Mouse (Mus musculus): ENCODE data around the gene Dhdds. TPM values are rescaled to one million over a fixed set of nuclear protein-coding genes. Genes with fewer than 3 reads are reported as not detected.
A peak's percentile ranks its signal among the peaks of the same experiment; 100 is the strongest.
"Not testable (repeated sequence)": the region's sequence is repeated elsewhere in the genome, so short reads cannot be mapped to it uniquely, and the experiment has no call there.

Gene Dhdds
- polyA plus RNA-seq, 1 experiment = 30.2 TPM

DNA sequence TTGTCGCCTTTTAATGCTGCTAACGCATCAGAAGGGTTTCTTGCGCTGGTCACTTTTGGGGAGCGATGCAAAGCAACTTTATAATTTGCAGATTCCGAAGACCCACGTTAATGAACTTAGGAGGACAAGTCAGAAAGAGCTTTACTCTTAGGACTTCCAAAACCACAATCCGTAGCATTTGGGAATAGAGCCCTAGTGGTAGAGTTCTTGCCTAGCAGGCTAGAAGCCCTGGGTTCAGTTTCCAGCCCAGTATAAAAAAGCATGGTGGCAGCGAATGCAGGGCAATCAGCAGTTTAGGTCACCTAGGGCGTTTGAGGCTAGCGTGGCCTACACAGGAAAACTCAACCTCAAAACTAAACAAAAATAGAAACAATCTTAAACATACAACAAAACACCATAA, 992 bp upstream of the Dhdds start:
- no peak overlapping the region for H3K4me3 ChIP-seq (replicated peaks; ENCODE audit: control insufficient read depth, low read depth, low read length)
- H3K27ac ChIP-seq (ENCODE audit: control insufficient read depth, insufficient read depth, low read depth, low read length, poor library complexity) = no peak overlapping the region
- no peak for TF ChIP-seq POLR2A (IDR thresholded peaks at IDR 0.05; ENCODE audit: borderline replicate concordance, control insufficient read depth, low read depth, low read length)
- no peak for TF ChIP-seq CTCF (IDR thresholded peaks at IDR 0.05; ENCODE audit: control insufficient read depth, insufficient read depth, low read length)
- no peaks in the 10 kb centered on the region; the same call in 1 of the 2 replicates for H3K4me1 ChIP-seq (ENCODE audit: control insufficient read depth, insufficient read depth, low read length)
- WGBS = 70% methylated on average over 10 of the region's 10 CpGs

GRCm38 (mm10) chr4:133994697-133995096, 6.0 kb downstream of the Dhdds start:
- 86% methylated on average over 8 of the region's 8 CpGs for WGBS
- H3K4me3 ChIP-seq (replicated peaks; ENCODE audit: control insufficient read depth, low read depth, low read length) = no peak overlapping the region
- no peak for TF ChIP-seq CTCF (IDR thresholded peaks at IDR 0.05; ENCODE audit: control insufficient read depth, insufficient read depth, low read length)
- TF ChIP-seq POLR2A (IDR thresholded peaks at IDR 0.05; ENCODE audit: borderline replicate concordance, control insufficient read depth, low read depth, low read length) = no peak

DNA sequence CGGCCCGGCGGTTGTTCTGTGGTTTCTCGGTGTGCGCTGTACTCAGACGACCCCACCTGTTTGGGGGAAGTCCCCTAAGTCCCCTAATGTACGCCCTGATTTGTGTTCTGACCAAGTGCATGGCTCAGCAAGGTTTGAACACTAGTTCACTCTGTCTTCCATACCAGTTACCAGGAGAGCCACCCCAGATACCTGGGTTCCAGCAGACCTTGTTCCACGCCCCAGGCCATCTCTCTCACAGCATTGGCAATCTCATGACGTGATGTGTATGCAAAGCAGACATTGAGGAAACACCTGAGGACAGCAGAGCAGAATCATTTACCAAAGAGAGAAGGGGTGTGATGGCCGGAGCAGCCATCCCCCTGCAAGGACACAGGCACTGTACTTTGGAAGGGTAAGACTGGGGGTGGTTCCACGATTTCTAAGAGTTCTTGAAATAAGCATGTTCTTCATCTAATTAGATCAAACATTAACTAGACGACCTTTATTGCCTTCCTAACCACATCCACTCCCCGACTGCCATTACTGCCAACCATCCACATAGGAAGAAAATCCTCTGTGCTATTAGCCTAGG, 9.5 kb downstream of the Dhdds start:
- Histone ChIP-seq H3K27ac (ENCODE audit: control insufficient read depth, insufficient read depth, low read depth, low read length, poor library complexity) (no peak overlapping the region), H3K4me1 (ENCODE audit: control insufficient read depth, insufficient read depth, low read length) (no peaks in the 10 kb centered on the region), H3K4me3 (replicated peaks; ENCODE audit: control insufficient read depth, low read depth, low read length) (no peak overlapping the region)
- TF ChIP-seq POLR2A (IDR thresholded peaks at IDR 0.05; ENCODE audit: borderline replicate concordance, control insufficient read depth, low read depth, low read length) (no peak), CTCF (IDR thresholded peaks at IDR 0.05; ENCODE audit: control insufficient read depth, insufficient read depth, low read length) (no peak)
- WGBS = 80% methylated on average over 13 of the region's 13 CpGs

More at GRCm38 (mm10) chr4:133994697-133995096, 6.0 kb downstream of the Dhdds start:
- no peak overlapping the region for H3K27ac ChIP-seq (ENCODE audit: control insufficient read depth, insufficient read depth, low read depth, low read length, poor library complexity)
- no peaks in the 10 kb centered on the region for H3K4me1 ChIP-seq (ENCODE audit: control insufficient read depth, insufficient read depth, low read length)

DNA sequence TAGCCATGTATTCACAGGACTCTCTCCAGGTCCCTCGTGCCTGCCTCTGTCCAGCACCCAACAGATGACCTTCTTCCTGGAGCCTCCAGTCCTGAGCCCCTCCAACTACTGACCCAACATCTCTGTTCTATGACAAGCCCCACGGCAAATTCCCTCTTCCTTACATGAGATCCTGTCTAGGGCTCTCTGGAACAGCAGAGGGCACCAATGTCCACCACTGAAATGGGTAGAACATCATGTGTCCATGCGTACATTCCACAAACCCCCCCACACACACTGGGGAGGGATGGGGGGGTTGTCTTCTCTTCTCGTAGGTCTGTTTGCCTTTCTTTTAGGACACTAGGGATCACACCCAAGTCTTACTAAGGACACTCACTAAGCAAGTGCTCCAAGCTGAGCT, 10.7 kb downstream of the Dhdds start:
- Histone ChIP-seq H3K27ac (ENCODE audit: control insufficient read depth, insufficient read depth, low read depth, low read length, poor library complexity) (no peak overlapping the region), H3K4me3 (replicated peaks; ENCODE audit: control insufficient read depth, low read depth, low read length) (no peak overlapping the region), H3K4me1 (ENCODE audit: control insufficient read depth, insufficient read depth, low read length) (no peaks in the 10 kb centered on the region)
- 74% methylated on average over 4 of the region's 4 CpGs for WGBS
- TF ChIP-seq POLR2A (IDR thresholded peaks at IDR 0.05; ENCODE audit: borderline replicate concordance, control insufficient read depth, low read depth, low read length) = no peak

- H3K27ac ChIP-seq (ENCODE audit: control insufficient read depth, insufficient read depth, low read depth, low read length, poor library complexity); H3K4me1 ChIP-seq (ENCODE audit: control insufficient read depth, insufficient read depth, low read length); H3K4me3 ChIP-seq (replicated peaks; ENCODE audit: control insufficient read depth, low read depth, low read length): not testable (repeated sequence)
- WGBS = 88% methylated on average over 8 of the region's 8 CpGs
These were observed 12.4 kb downstream of the Dhdds start for GRCm38 (mm10) chr4:133988289-133988688.

DNA sequence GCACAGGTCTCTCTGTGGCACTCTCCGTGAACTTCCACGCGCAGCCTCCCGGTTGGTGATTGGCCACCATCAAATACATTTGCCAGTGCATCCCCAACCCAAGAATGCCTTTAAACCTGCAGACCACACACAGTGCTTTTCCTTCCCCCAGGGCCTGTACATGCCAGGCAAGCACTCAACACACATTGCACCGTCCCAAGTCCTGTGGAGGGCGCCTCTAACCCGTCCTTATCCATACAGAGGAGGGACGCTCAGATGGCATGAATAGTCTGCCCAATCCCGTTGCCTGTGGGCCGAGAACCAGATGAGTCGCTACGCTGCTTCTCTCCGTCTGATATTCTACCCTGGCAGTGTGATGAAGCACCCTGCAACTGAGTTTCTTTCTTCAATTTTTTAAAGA, 17.8 kb downstream of the Dhdds start:
- Histone ChIP-seq H3K4me3 (replicated peaks; ENCODE audit: control insufficient read depth, low read depth, low read length) (no peak overlapping the region), H3K4me1 (ENCODE audit: control insufficient read depth, insufficient read depth, low read length) (peaks cover 2% of the 10 kb centered on the region; the same call in 1 of the 2 replicates), H3K27ac (ENCODE audit: control insufficient read depth, insufficient read depth, low read depth, low read length, poor library complexity) (no peak overlapping the region)
- TF ChIP-seq POLR2A (IDR thresholded peaks at IDR 0.05; ENCODE audit: borderline replicate concordance, control insufficient read depth, low read depth, low read length) (no peak), CTCF (IDR thresholded peaks at IDR 0.05; ENCODE audit: control insufficient read depth, insufficient read depth, low read length) (no peak)
- 93% methylated on average over 13 of the region's 13 CpGs for WGBS

DNA sequence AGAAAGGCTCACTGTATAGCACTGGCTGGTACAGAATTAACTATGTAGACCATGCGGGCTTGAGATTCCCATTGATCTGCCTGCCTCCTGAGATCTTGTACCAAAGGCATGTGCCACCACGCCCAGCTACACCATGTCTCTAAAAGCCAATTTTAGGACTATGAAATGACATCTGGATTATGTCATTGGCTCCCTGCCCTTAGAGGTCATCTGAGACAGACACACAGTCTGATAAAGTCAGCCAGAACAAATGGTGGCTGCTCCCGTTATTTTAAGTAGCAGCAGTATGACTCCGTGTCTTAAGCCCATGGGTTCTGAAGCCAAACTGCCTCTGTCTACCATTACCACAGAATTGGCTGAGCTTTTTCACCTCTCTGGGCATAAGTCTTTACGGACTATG, 20.2 kb downstream of the Dhdds start:
- H3K27ac ChIP-seq (ENCODE audit: control insufficient read depth, insufficient read depth, low read depth, low read length, poor library complexity) = no peak overlapping the region
- no peak overlapping the region for H3K4me3 ChIP-seq (replicated peaks; ENCODE audit: control insufficient read depth, low read depth, low read length)
- WGBS = 74% methylated on average over 5 of the region's 5 CpGs
- no peak for TF ChIP-seq CTCF (IDR thresholded peaks at IDR 0.05; ENCODE audit: control insufficient read depth, insufficient read depth, low read length)
- TF ChIP-seq POLR2A (IDR thresholded peaks at IDR 0.05; ENCODE audit: borderline replicate concordance, control insufficient read depth, low read depth, low read length) = no peak
- peaks cover 5% of the 10 kb centered on the region for H3K4me1 ChIP-seq (ENCODE audit: control insufficient read depth, insufficient read depth, low read length)

- no peak overlapping the region for H3K4me3 ChIP-seq (replicated peaks; ENCODE audit: control insufficient read depth, low read depth, low read length)
- peak overlapping the region; percentile 66 for H3K27ac ChIP-seq (ENCODE audit: control insufficient read depth, insufficient read depth, low read depth, low read length, poor library complexity)
- 58% methylated on average over 10 of the region's 10 CpGs for WGBS
- peaks cover 5% of the 10 kb centered on the region for H3K4me1 ChIP-seq (ENCODE audit: control insufficient read depth, insufficient read depth, low read length)
- no peak for TF ChIP-seq CTCF (IDR thresholded peaks at IDR 0.05; ENCODE audit: control insufficient read depth, insufficient read depth, low read length)
These were observed 22.6 kb downstream of the Dhdds start for GRCm38 (mm10) chr4:133978021-133978711.

DNA sequence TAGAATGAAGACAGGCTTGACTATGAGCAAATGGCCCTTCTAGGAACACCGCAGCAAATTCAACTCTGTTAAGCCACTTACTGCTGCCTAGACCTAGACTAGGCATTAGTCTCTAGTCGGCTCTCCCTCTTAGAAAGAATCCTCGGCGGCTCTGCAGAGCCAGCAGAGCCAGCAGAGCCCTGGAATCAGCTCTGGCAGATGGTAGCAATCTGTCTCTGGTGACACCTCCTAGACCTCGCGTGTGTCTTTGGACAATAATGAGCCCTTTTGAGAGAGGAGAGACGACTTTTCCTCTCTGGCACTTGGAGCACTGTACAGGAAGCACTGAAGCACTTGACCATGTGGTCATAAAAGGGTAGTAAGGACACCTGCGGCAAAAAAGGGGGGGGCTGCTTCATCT, 29.0 kb downstream of the Dhdds start:
- Histone ChIP-seq H3K27ac (ENCODE audit: control insufficient read depth, insufficient read depth, low read depth, low read length, poor library complexity) (no peak overlapping the region), H3K4me3 (replicated peaks; ENCODE audit: control insufficient read depth, low read depth, low read length) (no peak overlapping the region), H3K4me1 (ENCODE audit: control insufficient read depth, insufficient read depth, low read length) (peaks cover under 1% of the 10 kb centered on the region; the same call in 1 of the 2 replicates)
- 84% methylated on average over 8 of the region's 8 CpGs for WGBS
- TF ChIP-seq CTCF (IDR thresholded peaks at IDR 0.05; ENCODE audit: control insufficient read depth, insufficient read depth, low read length) (no peak), POLR2A (IDR thresholded peaks at IDR 0.05; ENCODE audit: borderline replicate concordance, control insufficient read depth, low read depth, low read length) (no peak)
